Mouse (Mus musculus) neural tube, embryonic 14.5 days (tissue): ENCODE data around the gene Corin. TPM values are rescaled to one million over a fixed set of nuclear protein-coding genes. Genes with fewer than 3 reads are reported as not detected.

Source experiments
- ATAC-seq: fragments of 200-750 bp; cut with Nextera tagmentation; 2 replicates; pipeline ENCODE4 v1.8.0; 2017; ENCODE audit warnings: low read depth, mild to moderate bottlenecking, moderate TSS enrichment, moderate library complexity
- H3K27ac ChIP-seq: fragments of 300-500 bp; sonication (generic); 2 replicates; pipeline ENCODE4 v1.5.1; 2014; ENCODE audit warnings: low read depth, mild to moderate bottlenecking, control low read depth, low read length, moderate library complexity, mixed read lengths
- H3K27me3 ChIP-seq: fragments of 300-500 bp; sonication (generic); 2 replicates; pipeline ENCODE4 v1.6.1; 2014; ENCODE audit warnings: low read length; ENCODE audit not compliant: control insufficient read depth, insufficient read depth
- H3K36me3 ChIP-seq: fragments of 300-500 bp; sonication (generic); 2 replicates; pipeline ENCODE4 v1.6.1; 2014; ENCODE audit warnings: low read length, mixed read lengths; ENCODE audit not compliant: control insufficient read depth, insufficient read depth
- H3K4me1 ChIP-seq: fragments of 300-500 bp; sonication (generic); 2 replicates; pipeline ENCODE4 v1.6.1; 2014; ENCODE audit warnings: low read length; ENCODE audit not compliant: control insufficient read depth, insufficient read depth
- H3K4me2 ChIP-seq: fragments of 300-500 bp; sonication (generic); 2 replicates; pipeline ENCODE4 v1.6.1; 2014; ENCODE audit warnings: mild to moderate bottlenecking, low read depth, low read length, control low read depth
- H3K4me3 ChIP-seq: fragments of 300-500 bp; sonication (generic); 2 replicates; pipeline ENCODE4 v1.5.1; 2014; ENCODE audit warnings: low read depth, low read length, control low read depth, mixed read lengths
- H3K9ac ChIP-seq: fragments of 300-500 bp; sonication (generic); replicated peaks from 2 replicates; pipeline ENCODE4 v1.6.1; 2014; ENCODE audit warnings: low read depth, mild to moderate bottlenecking, control low read depth, low read length, mixed read lengths
- H3K9me3 ChIP-seq: fragments of 300-500 bp; sonication (generic); 2 replicates; pipeline ENCODE4 v1.6.1; 2016; ENCODE audit warnings: low read length; ENCODE audit not compliant: control insufficient read depth
- WGBS: fragments of 180-500 bp; shearing (Covaris S2); extraction: QIAGEN DNeasy Blood & Tissue Kit; methylation state at CpG from one replicate; pipeline ENCODE4 v1.1.7; 2014; 5-methylcytosine and 5-hydroxymethylcytosine counted together
- polyA plus RNA-seq: library from polyadenylated mRNA; unstranded; fragments of >200 nt; fragmentation: Nextera tagmentation; extraction: Ambion mirVana; gene quantifications from 2 replicates; pipeline ENCODE4 v1.2.1, GENCODE M21; 2014

Gene Corin
- polyA plus RNA-seq, 1 experiment from 2014 or later: 1.2 TPM

GRCm38 (mm10) chr5:72330648-72331047 lies 173.6 kb downstream of the Corin start:
- H3K4me1 ChIP-seq: no peaks in the 10 kb centered on the region
- no peak overlapping the region for H3K9ac ChIP-seq
- no peak overlapping the region for H3K4me2 ChIP-seq
- no peaks in the 10 kb centered on the region for H3K36me3 ChIP-seq
- ATAC-seq: no peak
- H3K9me3 ChIP-seq: no peaks in the 10 kb centered on the region
- H3K27me3 ChIP-seq: no peaks in the 10 kb centered on the region
- H3K4me3 ChIP-seq: no peak overlapping the region
- no peak overlapping the region for H3K27ac ChIP-seq
- WGBS: 50% methylated on average over 11 of the region's 11 CpGs

- 55% methylated on average over 8 of the region's 8 CpGs for WGBS
- ATAC-seq: no peak
Measured at GRCm38 (mm10) chr5:72329453-72329852, 174.8 kb downstream of the Corin start.

GRCm38 (mm10) chr5:72315282-72315681 lies 189.0 kb downstream of the Corin start:
- no peak overlapping the region for H3K9ac ChIP-seq
- H3K4me3 ChIP-seq: no peak overlapping the region
- no peak overlapping the region for H3K27ac ChIP-seq
- H3K27me3 ChIP-seq: no peaks in the 10 kb centered on the region
- 83% methylated on average over 4 of the region's 4 CpGs for WGBS
- ATAC-seq: no peak
- no peaks in the 10 kb centered on the region for H3K9me3 ChIP-seq
- no peaks in the 10 kb centered on the region for H3K4me1 ChIP-seq
- no peaks in the 10 kb centered on the region for H3K36me3 ChIP-seq
- H3K4me2 ChIP-seq: no peak overlapping the region

More at GRCm38 (mm10) chr5:72329453-72329852, 174.8 kb downstream of the Corin start:
- Histone ChIP-seq H3K27me3 (no peaks in the 10 kb centered on the region), H3K4me1 (no peaks in the 10 kb centered on the region), H3K4me2 (no peak overlapping the region), H3K27ac (no peak overlapping the region), H3K9me3 (no peaks in the 10 kb centered on the region), H3K4me3 (no peak overlapping the region), H3K9ac (no peak overlapping the region), H3K36me3 (no peaks in the 10 kb centered on the region)

- no peak overlapping the region for H3K27ac ChIP-seq
- WGBS: 69% methylated on average over 10 of the region's 10 CpGs
- no peak for ATAC-seq
Measured at GRCm38 (mm10) chr5:72298418-72299104, 205.7 kb downstream of the Corin start.

GRCm38 (mm10) chr5:72285077-72285476 lies 219.2 kb downstream of the Corin start:
- H3K4me1 ChIP-seq: no peaks in the 10 kb centered on the region
- no peak overlapping the region for H3K9ac ChIP-seq
- ATAC-seq: no peak
- no peak overlapping the region for H3K4me3 ChIP-seq
- no peak overlapping the region for H3K27ac ChIP-seq
- H3K27me3 ChIP-seq: no peaks in the 10 kb centered on the region
- WGBS: 96% methylated on average over 3 of the region's 3 CpGs
- H3K4me2 ChIP-seq: no peak overlapping the region
- no peaks in the 10 kb centered on the region for H3K9me3 ChIP-seq
- H3K36me3 ChIP-seq: no peaks in the 10 kb centered on the region

More at GRCm38 (mm10) chr5:72298418-72299104, 205.7 kb downstream of the Corin start:
- Histone ChIP-seq H3K9ac (no peak overlapping the region), H3K4me3 (no peak overlapping the region), H3K36me3 (no peaks in the 10 kb centered on the region), H3K4me2 (no peak overlapping the region), H3K4me1 (no peaks in the 10 kb centered on the region), H3K9me3 (no peaks in the 10 kb centered on the region), H3K27me3 (no peaks in the 10 kb centered on the region)

GRCm38 (mm10) chr5:72282907-72283306 lies 221.4 kb downstream of the Corin start:
- Histone ChIP-seq H3K4me3 (no peak overlapping the region), H3K4me1 (no peaks in the 10 kb centered on the region), H3K27ac (no peak overlapping the region), H3K9me3 (no peaks in the 10 kb centered on the region), H3K27me3 (no peaks in the 10 kb centered on the region), H3K9ac (no peak overlapping the region), H3K4me2 (no peak overlapping the region), H3K36me3 (no peaks in the 10 kb centered on the region)
- WGBS: 17% methylated on average over 2 of the region's 2 CpGs
- ATAC-seq: no peak

- Histone ChIP-seq H3K27ac (no peak overlapping the region), H3K36me3 (no peaks in the 10 kb centered on the region), H3K4me2 (no peak overlapping the region), H3K9me3 (no peaks in the 10 kb centered on the region), H3K27me3 (no peaks in the 10 kb centered on the region), H3K9ac (no peak overlapping the region), H3K4me3 (no peak overlapping the region), H3K4me1 (no peaks in the 10 kb centered on the region)
- 0 out of 2 replicates have a peak, but pooled peaks have one; percentile 56 for ATAC-seq
- WGBS: 55% methylated on average over 8 of the region's 8 CpGs
Measured at GRCm38 (mm10) chr5:72269652-72270051, 234.6 kb downstream of the Corin start.

GRCm38 (mm10) chr5:72269204-72269603 lies 235.1 kb downstream of the Corin start:
- Histone ChIP-seq H3K4me3 (no peak overlapping the region), H3K9me3 (no peaks in the 10 kb centered on the region), H3K4me2 (no peak overlapping the region), H3K27ac (no peak overlapping the region), H3K4me1 (no peaks in the 10 kb centered on the region), H3K9ac (no peak overlapping the region), H3K27me3 (no peaks in the 10 kb centered on the region), H3K36me3 (no peaks in the 10 kb centered on the region)
- no peak for ATAC-seq
- 86% methylated on average over 10 of the region's 10 CpGs for WGBS

- Histone ChIP-seq H3K9me3 (no peaks in the 10 kb centered on the region), H3K27me3 (no peaks in the 10 kb centered on the region), H3K4me2 (no peak overlapping the region), H3K4me1 (no peaks in the 10 kb centered on the region), H3K9ac (no peak overlapping the region), H3K36me3 (no peaks in the 10 kb centered on the region), H3K4me3 (no peak overlapping the region), H3K27ac (no peak overlapping the region)
- 96% methylated on average over 7 of the region's 7 CpGs for WGBS
- no peak for ATAC-seq
Measured at GRCm38 (mm10) chr5:72266955-72267535, 237.2 kb downstream of the Corin start.
